Mouse (Mus musculus) spleen, postnatal 10 days (tissue): ENCODE results near the gene Mymx.

ENCODE experiments used
- DNase-seq, 2 experiments: peaks; one replicate each; pipeline ENCODE4 v3.0.0; 2021 to 2022; ENCODE audit warnings: low spot score in 2 of 2

The Mymx gene

DNA sequence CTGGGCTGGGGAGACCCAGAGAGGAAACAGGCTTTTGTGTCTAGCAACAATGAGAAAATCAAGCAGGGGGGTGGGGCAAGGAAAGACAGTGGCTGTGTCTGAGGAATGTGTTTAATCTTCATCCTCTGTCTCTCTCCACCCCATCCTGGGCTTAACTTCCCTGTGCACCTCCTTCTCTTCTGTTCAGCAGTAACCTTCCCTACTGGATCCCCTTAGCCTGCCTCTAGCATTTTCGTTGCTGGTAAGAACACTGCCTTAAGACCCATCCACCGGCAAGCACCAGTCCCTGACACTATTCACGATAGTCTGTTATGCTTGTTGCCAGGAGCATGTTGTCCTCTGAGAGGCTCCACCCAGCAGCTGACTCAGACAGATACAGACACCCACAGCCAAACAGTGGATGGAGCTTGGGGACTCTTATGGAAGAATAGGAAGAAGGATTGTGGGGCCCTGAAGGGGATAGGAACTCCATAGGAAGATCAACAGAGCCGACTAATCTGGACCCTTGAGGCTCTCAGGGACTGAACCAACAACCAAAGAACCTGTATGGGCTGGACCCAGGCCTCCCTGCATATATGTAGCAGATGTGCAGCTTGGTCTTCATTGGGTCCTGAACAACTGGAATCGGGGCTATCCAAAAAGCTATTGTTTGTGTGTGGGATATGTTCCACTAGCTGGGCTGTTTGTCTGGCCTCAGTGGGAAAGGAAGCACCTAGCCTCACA lies 8.4 kb upstream of the Mymx start:
- no peak for DNase-seq

DNA sequence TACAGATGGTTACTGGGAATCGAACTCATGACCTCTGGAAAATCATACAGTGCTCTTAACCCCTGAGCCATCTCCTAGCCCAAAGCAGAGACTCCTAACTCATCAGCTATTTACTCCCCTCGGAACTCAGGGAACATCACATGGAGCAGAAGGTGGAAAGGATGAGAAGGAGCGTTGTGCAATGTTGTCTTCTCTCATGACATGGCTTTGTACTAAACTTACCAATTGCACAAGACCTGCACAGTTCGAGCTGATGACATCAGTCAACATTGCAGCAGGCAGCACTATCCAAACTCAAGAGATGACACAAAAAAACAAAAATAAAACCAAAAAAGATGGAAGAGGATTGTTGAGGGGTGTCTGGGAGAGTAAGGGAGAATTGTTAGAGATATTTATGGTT lies 6.5 kb upstream of the Mymx start:
- no peak for DNase-seq

GRCm38 (mm10) chr17:45606992-45607879 lies 5.3 kb upstream of the Mymx start:
- no peak for DNase-seq

GRCm38 (mm10) chr17:45602984-45603383 lies 1.1 kb upstream of the Mymx start:
- DNase-seq: no peak

GRCm38 (mm10) chr17:45601325-45601724 lies 577 bp downstream of the Mymx start:
- DNase-seq: no peak

DNA sequence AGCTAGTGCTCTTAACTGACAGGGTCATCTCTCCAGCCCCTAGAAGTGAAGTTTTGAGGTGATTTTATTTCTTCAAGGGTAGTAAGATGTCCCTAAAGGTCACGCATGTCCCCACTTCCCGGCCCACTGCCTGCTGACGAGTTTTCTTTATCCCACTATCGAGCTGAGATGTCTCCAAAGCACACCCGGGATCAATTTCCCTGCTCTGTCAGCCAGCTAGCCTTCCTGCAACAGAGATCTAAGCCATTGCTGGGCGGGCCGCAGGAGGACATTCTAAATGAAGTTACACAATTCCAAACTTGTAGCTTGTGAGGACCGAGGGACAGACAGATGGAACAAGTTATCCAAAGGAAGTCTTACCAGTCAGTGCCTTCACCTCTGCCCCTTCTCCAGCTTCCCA lies 1.6 kb downstream of the Mymx start:
- no peak for DNase-seq

DNA sequence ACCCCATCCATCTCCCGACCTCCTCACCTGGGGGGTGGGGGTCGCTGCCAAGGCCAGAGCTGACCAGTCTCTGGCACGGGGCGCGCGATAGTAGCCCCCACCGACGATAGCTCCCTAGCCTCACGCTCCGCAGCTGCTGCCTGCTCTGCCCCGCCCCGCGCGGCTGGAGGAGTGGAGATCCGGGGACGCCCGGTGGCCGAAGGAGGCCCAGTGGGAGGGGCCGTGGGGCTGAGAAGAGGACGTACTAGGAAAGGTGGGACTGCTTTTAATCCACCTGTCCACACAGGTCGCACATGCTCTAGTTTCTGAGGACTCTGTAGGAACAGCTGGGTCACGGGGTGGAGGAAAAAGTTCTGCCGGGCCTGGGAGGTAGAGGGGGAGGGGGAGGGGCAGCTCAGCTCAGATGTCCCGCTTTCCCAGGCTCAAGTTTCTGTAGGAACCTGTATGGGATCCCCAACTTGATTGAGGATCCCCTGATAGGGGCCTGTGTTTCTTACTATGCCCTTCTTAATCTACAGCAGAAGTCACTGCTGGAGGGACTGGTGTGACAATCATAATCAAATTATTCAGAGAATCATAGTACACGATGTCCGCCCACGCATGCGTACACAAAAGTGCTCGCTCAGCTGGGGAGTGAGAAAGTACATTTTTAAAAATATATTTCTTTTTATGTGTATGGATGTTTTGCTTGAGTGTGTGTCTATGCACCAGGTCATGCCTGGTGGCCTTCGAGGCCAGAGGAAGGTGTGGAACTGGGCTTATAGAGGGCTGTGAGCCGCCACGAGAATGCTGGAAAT lies 2.3 kb downstream of the Mymx start, which contains the start of gene Slc29a1:
Gene Slc29a1, minus strand, starts transcription at position 161 of the 797 bp plus-strand sequence.
- peak in 1 of 2 experiments; percentile 61 for DNase-seq

GRCm38 (mm10) chr17:45598891-45599290 lies 3.0 kb downstream of the Mymx start:
- no peak for DNase-seq

- DNase-seq: no peak
These were observed 3.5 kb downstream of the Mymx start for GRCm38 (mm10) chr17:45598376-45598775.

- no peak for DNase-seq
These were observed 4.1 kb downstream of the Mymx start for GRCm38 (mm10) chr17:45597787-45598186.

- peak; percentile 62 to 86 for DNase-seq
These were observed 5.1 kb downstream of the Mymx start for GRCm38 (mm10) chr17:45596631-45597396.

DNA sequence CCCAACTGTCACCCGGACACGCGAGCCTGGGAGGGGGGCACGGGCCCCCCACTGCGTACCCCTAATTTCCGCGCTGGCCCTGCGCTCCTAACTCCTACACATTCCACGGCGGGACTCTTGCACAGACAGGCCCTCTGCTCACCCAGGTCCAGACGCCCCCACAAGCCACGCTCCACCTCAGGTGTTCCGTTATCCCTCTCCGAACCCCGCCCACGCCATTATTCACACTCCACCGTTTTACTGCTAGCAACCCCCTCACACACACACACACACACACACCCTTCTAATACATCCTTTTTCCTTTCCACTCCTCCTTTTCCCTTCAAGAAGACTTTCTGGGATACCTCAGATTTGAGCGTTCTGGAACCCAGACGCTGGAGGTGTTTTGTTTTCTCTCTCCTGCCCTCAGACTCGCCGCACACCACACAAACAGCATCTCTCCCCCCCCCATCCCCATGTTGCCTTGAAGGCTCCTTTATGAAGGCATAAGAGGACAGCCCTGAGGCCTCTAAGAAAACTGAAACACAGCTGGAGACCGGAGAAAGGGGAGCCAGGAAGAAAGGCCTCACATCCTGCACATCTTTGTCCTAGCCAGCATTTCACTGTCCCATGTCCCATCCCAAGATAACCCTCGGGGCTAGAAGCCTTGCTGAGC lies 6.0 kb downstream of the Mymx start:
- DNase-seq: peak in 1 of 2 experiments; percentile 46

GRCm38 (mm10) chr17:45594881-45595735 lies 6.8 kb downstream of the Mymx start:
- DNase-seq: peak; percentile 76 to 87

DNA sequence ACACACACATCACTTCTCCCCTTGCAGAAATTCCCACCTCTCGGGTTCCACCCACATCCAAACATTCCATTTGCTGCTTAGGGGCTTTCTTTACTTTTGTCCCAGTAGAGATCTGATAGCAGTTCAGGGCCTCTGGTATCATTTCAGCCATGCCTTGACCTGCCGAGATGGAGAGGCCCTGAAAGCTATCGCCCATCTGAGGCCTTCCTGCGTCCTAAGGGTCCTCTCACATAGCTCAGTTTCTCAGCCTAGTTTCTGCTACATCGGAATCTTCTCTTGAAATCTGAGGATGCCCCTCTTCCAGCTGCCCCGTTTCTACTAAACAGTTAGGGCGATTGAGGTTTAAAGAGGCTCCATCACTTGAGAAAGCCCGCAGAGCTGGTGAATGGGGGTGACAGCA lies 7.7 kb downstream of the Mymx start:
- peak in 1 of 2 experiments; percentile 16 for DNase-seq

DNA sequence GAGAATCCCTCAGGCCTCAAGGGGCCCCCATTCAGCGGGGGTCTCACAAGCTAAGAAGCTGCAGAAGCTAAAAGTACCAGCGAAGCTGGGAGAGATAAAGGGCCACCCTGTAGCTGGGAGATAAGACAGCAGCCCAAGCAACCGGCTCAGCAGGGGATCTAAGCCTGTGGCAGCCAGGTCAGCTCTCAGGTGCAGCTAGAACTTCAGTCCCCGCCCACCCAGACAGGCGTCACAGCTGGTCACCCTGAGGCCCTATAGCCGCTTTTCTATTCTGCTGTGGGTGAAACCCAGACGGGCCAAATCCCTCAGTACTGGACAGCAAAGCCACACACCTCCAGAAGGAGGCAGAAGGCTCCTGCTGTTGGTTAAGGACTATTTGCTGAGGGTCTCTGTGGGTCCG lies 8.4 kb downstream of the Mymx start:
- DNase-seq: peak; percentile 69 to 77

DNA sequence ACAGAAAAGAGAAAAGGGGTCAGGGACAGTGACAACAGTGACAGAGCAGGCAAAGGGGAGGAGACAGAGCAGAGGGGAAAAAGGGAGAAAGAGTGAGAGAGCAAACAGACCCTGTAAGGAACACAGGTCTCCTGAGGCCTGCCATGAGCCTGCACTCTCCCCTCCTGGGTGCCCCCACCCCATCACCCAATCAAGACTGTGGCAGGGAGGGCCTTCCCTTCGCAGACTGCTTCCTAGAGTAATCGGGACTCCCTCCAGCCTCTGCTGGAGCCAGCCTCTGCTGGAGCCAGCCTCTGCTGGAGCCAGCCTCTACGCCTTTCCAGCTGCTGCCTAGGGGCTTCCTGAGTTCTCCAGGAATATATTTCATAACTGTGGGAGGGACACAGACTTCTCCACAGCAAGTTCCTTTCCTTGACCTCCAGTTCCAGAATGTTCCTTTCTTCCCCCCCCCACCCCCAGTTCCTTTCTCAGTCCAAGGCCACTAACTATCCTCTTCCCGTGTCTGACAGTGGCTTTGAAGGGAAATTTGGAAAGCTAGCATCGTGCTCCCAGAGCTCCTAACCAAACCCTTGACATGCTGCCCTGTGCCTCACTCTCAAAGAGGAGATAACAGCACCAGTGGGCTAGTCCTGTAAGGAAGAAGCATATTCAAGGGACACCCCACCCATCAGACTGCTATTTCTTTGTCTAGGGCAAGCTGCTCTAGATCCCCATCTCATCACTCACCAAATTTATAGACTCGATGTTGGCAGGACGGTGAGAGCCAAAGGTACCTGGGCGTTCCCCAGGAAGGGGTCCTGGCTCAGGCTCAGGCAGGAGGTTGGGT lies 9.1 kb downstream of the Mymx start:
- peak in 1 of 2 experiments; percentile 31 for DNase-seq

GRCm38 (mm10) chr17:45591701-45592605 lies 9.9 kb downstream of the Mymx start:
- peak in 1 of 2 experiments; percentile 21 for DNase-seq

DNA sequence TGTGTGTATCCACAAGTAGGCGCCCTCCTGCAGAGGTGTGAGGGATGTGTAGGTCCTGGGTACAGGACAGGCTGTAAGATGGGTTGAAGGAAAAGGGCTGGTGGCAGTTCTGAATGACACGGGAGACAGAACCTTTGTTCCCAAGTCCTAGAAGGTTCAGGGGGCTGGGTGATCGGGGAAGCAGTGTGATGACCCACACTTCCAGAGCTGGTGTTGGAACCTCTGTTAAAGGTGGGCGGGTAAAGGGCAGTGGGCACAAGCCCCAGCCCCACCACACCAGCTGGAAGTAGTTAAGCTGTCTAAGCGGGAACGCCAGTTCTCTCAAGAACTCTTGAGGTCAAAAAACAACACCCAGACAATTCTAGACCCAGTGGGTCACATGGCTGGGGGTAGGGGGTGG lies 11.5 kb downstream of the Mymx start:
- peak in 1 of 2 experiments; percentile 10 for DNase-seq
